Mouse (Mus musculus) forebrain, embryonic 12.5 days (tissue): ENCODE measurements around the gene Chd2. TPM values are rescaled to one million over a fixed set of nuclear protein-coding genes. Genes with fewer than 3 reads are reported as not detected.

ENCODE experiments used
- ATAC-seq: fragments of 200-750 bp; cut with Nextera tagmentation; 2 replicates; pipeline ENCODE4 v1.8.0; 2017; ENCODE audit warnings: moderate TSS enrichment; ENCODE audit not compliant: low FRiP score
- H3K27ac ChIP-seq: fragments of 300-500 bp; sonication (generic); 2 replicates; pipeline ENCODE4 v1.5.1; 2016; ENCODE audit warnings: mild to moderate bottlenecking
- H3K27me3 ChIP-seq: fragments of 300-500 bp; sonication (generic); 2 replicates; pipeline ENCODE4 v1.6.1; 2016; ENCODE audit warnings: mild to moderate bottlenecking
- H3K36me3 ChIP-seq: fragments of 300-500 bp; sonication (generic); replicated peaks from 2 replicates; pipeline ENCODE4 v1.6.1; 2016; ENCODE audit warnings: mild to moderate bottlenecking
- H3K4me1 ChIP-seq: fragments of 300-500 bp; sonication (generic); 2 replicates; pipeline ENCODE4 v1.6.1; 2016
- H3K4me2 ChIP-seq: fragments of 300-500 bp; sonication (generic); 2 replicates; pipeline ENCODE4 v1.6.1; 2016; ENCODE audit warnings: mild to moderate bottlenecking, moderate library complexity
- H3K4me3 ChIP-seq: fragments of 300-500 bp; sonication (generic); replicated peaks from 2 replicates; pipeline ENCODE4 v1.5.1; 2016; ENCODE audit warnings: mild to moderate bottlenecking
- H3K9ac ChIP-seq: fragments of 300-500 bp; sonication (generic); 2 replicates; pipeline ENCODE4 v1.6.1; 2016; ENCODE audit warnings: mild to moderate bottlenecking
- H3K9me3 ChIP-seq: fragments of 300-500 bp; sonication (generic); 2 replicates; pipeline ENCODE4 v1.6.1; 2016
- WGBS: fragments of 180-500 bp; shearing (Covaris S2); methylation state at CpG from one replicate; pipeline ENCODE4 v1.1.7; 2016; 5-methylcytosine and 5-hydroxymethylcytosine counted together
- polyA plus RNA-seq: library from polyadenylated mRNA; unstranded; fragments of >200 nt; fragmentation: Nextera tagmentation; extraction: Ambion mirVana; gene quantifications from 2 replicates; pipeline ENCODE4 v1.2.1, GENCODE M21; 2016

Gene Chd2
- polyA plus RNA-seq, 1 experiment from 2014 or later = 78.8 TPM

GRCm38 (mm10) chr7:73559170-73559852 lies 17.7 kb upstream of the Chd2 start:
- peak overlapping the region; percentile 88 for H3K27ac ChIP-seq

GRCm38 (mm10) chr7:73558293-73559169 lies 16.9 kb upstream of the Chd2 start:
- under 1% methylated on average over 60 of the region's 60 CpGs for WGBS
- Histone ChIP-seq H3K4me1 (peaks cover 16% of the 10 kb centered on the region), H3K36me3 (no peaks in the 10 kb centered on the region), H3K9me3 (no peaks in the 10 kb centered on the region), H3K9ac (peak overlapping the region; percentile 100), H3K27ac (peak overlapping the region; percentile 100), H3K4me2 (peak overlapping the region; percentile 68), H3K4me3 (peak overlapping the region; percentile 95), H3K27me3 (no peaks in the 10 kb centered on the region)
- peak; percentile 100 for ATAC-seq

More at GRCm38 (mm10) chr7:73559170-73559852, 17.7 kb upstream of the Chd2 start:
- Histone ChIP-seq H3K4me1 (peaks cover 16% of the 10 kb centered on the region), H3K36me3 (no peaks in the 10 kb centered on the region), H3K9ac (peak overlapping the region; percentile 64), H3K9me3 (no peaks in the 10 kb centered on the region), H3K4me3 (peak overlapping the region; percentile 95), H3K4me2 (peak overlapping the region; percentile 68), H3K27me3 (no peaks in the 10 kb centered on the region)
- ATAC-seq = no peak
- 36% methylated on average over 8 of the region's 8 CpGs for WGBS

GRCm38 (mm10) chr7:73557671-73558265 lies 16.1 kb upstream of the Chd2 start:
- H3K4me3 ChIP-seq = peak overlapping the region; percentile 95
- H3K27ac ChIP-seq = peak overlapping the region; percentile 100
- peaks cover 18% of the 10 kb centered on the region for H3K4me1 ChIP-seq
- H3K36me3 ChIP-seq = no peaks in the 10 kb centered on the region
- H3K4me2 ChIP-seq = peak overlapping the region; percentile 19; the same call in 1 of the 2 replicates
- WGBS = under 1% methylated on average over 62 of the region's 80 CpGs
- H3K27me3 ChIP-seq = no peaks in the 10 kb centered on the region
- H3K9me3 ChIP-seq = no peaks in the 10 kb centered on the region
- peak overlapping the region; percentile 100 for H3K9ac ChIP-seq
- ATAC-seq = peak; percentile 32

- H3K27me3 ChIP-seq = no peaks in the 10 kb centered on the region
- H3K36me3 ChIP-seq = 0 out of 2 replicates have a peak, but pooled peaks cover 5% of the 10 kb centered on the region
- peak overlapping the region; percentile 56 for H3K4me2 ChIP-seq
- no peaks in the 10 kb centered on the region for H3K9me3 ChIP-seq
- H3K27ac ChIP-seq = peak overlapping the region; percentile 100
- peak overlapping the region; percentile 95 for H3K4me3 ChIP-seq
- no peak for ATAC-seq
- WGBS = under 1% methylated on average over 25 of the region's 25 CpGs
- peak overlapping the region; percentile 100 for H3K9ac ChIP-seq
- peaks cover 24% of the 10 kb centered on the region for H3K4me1 ChIP-seq
Observed at GRCm38 (mm10) chr7:73556688-73557667, 15.3 kb upstream of the Chd2 start.

GRCm38 (mm10) chr7:73555918-73556580 lies 14.4 kb upstream of the Chd2 start:
- Histone ChIP-seq H3K36me3 (0 out of 2 replicates have a peak, but pooled peaks cover 5% of the 10 kb centered on the region), H3K27ac (no peak overlapping the region), H3K4me2 (peak overlapping the region; percentile 56), H3K4me1 (peaks cover 17% of the 10 kb centered on the region), H3K9me3 (no peaks in the 10 kb centered on the region), H3K9ac (peak overlapping the region; percentile 100), H3K27me3 (no peaks in the 10 kb centered on the region), H3K4me3 (peak overlapping the region; percentile 95)
- ATAC-seq = no peak
- 19% methylated on average over 4 of the region's 4 CpGs for WGBS

GRCm38 (mm10) chr7:73554849-73555248 lies 13.2 kb upstream of the Chd2 start:
- H3K4me2 ChIP-seq = no peak overlapping the region; the same call in 1 of the 2 replicates
- H3K4me3 ChIP-seq = no peak overlapping the region
- 65% methylated on average over 2 of the region's 2 CpGs for WGBS
- H3K27me3 ChIP-seq = no peaks in the 10 kb centered on the region
- peaks cover 17% of the 10 kb centered on the region for H3K4me1 ChIP-seq
- no peak overlapping the region for H3K9ac ChIP-seq
- no peak overlapping the region for H3K27ac ChIP-seq
- ATAC-seq = no peak
- no peaks in the 10 kb centered on the region for H3K9me3 ChIP-seq
- peaks cover 12% of the 10 kb centered on the region for H3K36me3 ChIP-seq

GRCm38 (mm10) chr7:73553160-73553559 lies 11.5 kb upstream of the Chd2 start:
- Histone ChIP-seq H3K9me3 (no peaks in the 10 kb centered on the region), H3K4me3 (no peak overlapping the region), H3K9ac (no peak overlapping the region), H3K36me3 (peaks cover 25% of the 10 kb centered on the region), H3K4me2 (no peak overlapping the region), H3K4me1 (peaks cover 13% of the 10 kb centered on the region), H3K27ac (no peak overlapping the region), H3K27me3 (no peaks in the 10 kb centered on the region)
- 74% methylated on average over 2 of the region's 2 CpGs for WGBS
- ATAC-seq = no peak

GRCm38 (mm10) chr7:73552054-73552750 lies 10.6 kb upstream of the Chd2 start:
- H3K36me3 ChIP-seq = peaks cover 29% of the 10 kb centered on the region
- 85% methylated on average over 7 of the region's 7 CpGs for WGBS
- H3K4me1 ChIP-seq = peaks cover 16% of the 10 kb centered on the region
- H3K4me3 ChIP-seq = peak overlapping the region; percentile 20; the same call in 1 of the 2 replicates
- no peaks in the 10 kb centered on the region for H3K27me3 ChIP-seq
- H3K4me2 ChIP-seq = peak overlapping the region; percentile 41
- ATAC-seq = no peak
- H3K9ac ChIP-seq = no peak overlapping the region
- no peaks in the 10 kb centered on the region for H3K9me3 ChIP-seq
- H3K27ac ChIP-seq = no peak overlapping the region

- Histone ChIP-seq H3K36me3 (peaks cover 35% of the 10 kb centered on the region), H3K4me3 (no peak overlapping the region), H3K27me3 (no peaks in the 10 kb centered on the region), H3K27ac (no peak overlapping the region), H3K4me2 (no peak overlapping the region), H3K9me3 (no peaks in the 10 kb centered on the region), H3K9ac (no peak overlapping the region), H3K4me1 (peaks cover 23% of the 10 kb centered on the region)
- no peak for ATAC-seq
Observed at GRCm38 (mm10) chr7:73551370-73551769, 9.7 kb upstream of the Chd2 start.

- Histone ChIP-seq H3K9ac (no peak overlapping the region), H3K4me1 (peaks cover 26% of the 10 kb centered on the region), H3K27ac (no peak overlapping the region), H3K4me2 (no peak overlapping the region), H3K9me3 (no peaks in the 10 kb centered on the region), H3K27me3 (no peaks in the 10 kb centered on the region), H3K36me3 (peaks cover 46% of the 10 kb centered on the region), H3K4me3 (no peak overlapping the region)
- 91% methylated on average over 2 of the region's 2 CpGs for WGBS
- ATAC-seq = no peak
Observed at GRCm38 (mm10) chr7:73548051-73548450, 6.4 kb upstream of the Chd2 start.
